Mouse (Mus musculus): Measurements from ENCODE around the gene Pabpn1l. TPM values are rescaled to one million over a fixed set of nuclear protein-coding genes. Genes with fewer than 3 reads are reported as not detected.

Gene Pabpn1l
- polyA plus RNA-seq, 1 experiment: not detected

GRCm38 (mm10) chr8:122654768-122655167, 32.2 kb upstream of the Pabpn1l start:
- H3K27me3 ChIP-seq (ENCODE audit: control insufficient read depth): no peaks in the 10 kb centered on the region
- peaks cover 11% of the 10 kb centered on the region for H3K4me1 ChIP-seq (ENCODE audit: control insufficient read depth)
- no peaks in the 10 kb centered on the region for H3K9me3 ChIP-seq (ENCODE audit: control insufficient read depth, low read length)
- H3K36me3 ChIP-seq (ENCODE audit: control insufficient read depth): peaks cover 30% of the 10 kb centered on the region
- TF ChIP-seq TAL1 (IDR thresholded peaks at IDR 0.05; ENCODE audit: low read length) (no peak), GATA1 (IDR thresholded peaks at IDR 0.05; ENCODE audit: low read length) (no peak)
- H3K4me3 ChIP-seq (replicated peaks): no peak overlapping the region

- H3K4me1 ChIP-seq (ENCODE audit: control insufficient read depth): peaks cover 6% of the 10 kb centered on the region
- peaks cover 41% of the 10 kb centered on the region for H3K36me3 ChIP-seq (ENCODE audit: control insufficient read depth)
- no peaks in the 10 kb centered on the region for H3K27me3 ChIP-seq (ENCODE audit: control insufficient read depth)
- TF ChIP-seq GATA1 (IDR thresholded peaks at IDR 0.05; ENCODE audit: low read length) (no peak), TAL1 (IDR thresholded peaks at IDR 0.05; ENCODE audit: low read length) (no peak)
- H3K9me3 ChIP-seq (ENCODE audit: control insufficient read depth, low read length): no peaks in the 10 kb centered on the region
- H3K4me3 ChIP-seq (replicated peaks): no peak overlapping the region
Observed at GRCm38 (mm10) chr8:122652643-122653042, 30.1 kb upstream of the Pabpn1l start.

- H3K4me1 ChIP-seq (ENCODE audit: control insufficient read depth): peaks cover 5% of the 10 kb centered on the region
- peaks cover 51% of the 10 kb centered on the region for H3K36me3 ChIP-seq (ENCODE audit: control insufficient read depth)
- no peaks in the 10 kb centered on the region for H3K27me3 ChIP-seq (ENCODE audit: control insufficient read depth)
- TF ChIP-seq GATA1 (IDR thresholded peaks at IDR 0.05; ENCODE audit: low read length): no peak
- no peak for TF ChIP-seq TAL1 (IDR thresholded peaks at IDR 0.05; ENCODE audit: low read length)
- H3K4me3 ChIP-seq (replicated peaks): no peak overlapping the region
- no peaks in the 10 kb centered on the region for H3K9me3 ChIP-seq (ENCODE audit: control insufficient read depth, low read length)
Observed at GRCm38 (mm10) chr8:122651326-122651921, 28.9 kb upstream of the Pabpn1l start.

GRCm38 (mm10) chr8:122648192-122648970, 25.8 kb upstream of the Pabpn1l start:
- H3K4me1 ChIP-seq (ENCODE audit: control insufficient read depth): peaks cover 2% of the 10 kb centered on the region; the same call in 1 of the 2 replicates

GRCm38 (mm10) chr8:122646337-122646736, 23.8 kb upstream of the Pabpn1l start:
- no peaks in the 10 kb centered on the region for H3K4me1 ChIP-seq (ENCODE audit: control insufficient read depth)

More at GRCm38 (mm10) chr8:122648192-122648970, 25.8 kb upstream of the Pabpn1l start:
- peaks cover 77% of the 10 kb centered on the region for H3K36me3 ChIP-seq (ENCODE audit: control insufficient read depth)
- H3K9me3 ChIP-seq (ENCODE audit: control insufficient read depth, low read length): no peaks in the 10 kb centered on the region
- no peak overlapping the region for H3K4me3 ChIP-seq (replicated peaks)
- H3K27me3 ChIP-seq (ENCODE audit: control insufficient read depth): no peaks in the 10 kb centered on the region
- TF ChIP-seq TAL1 (IDR thresholded peaks at IDR 0.05; ENCODE audit: low read length) (no peak), GATA1 (IDR thresholded peaks at IDR 0.05; ENCODE audit: low read length) (no peak)

GRCm38 (mm10) chr8:122644175-122644954, 21.8 kb upstream of the Pabpn1l start:
- peaks cover 94% of the 10 kb centered on the region for H3K36me3 ChIP-seq (ENCODE audit: control insufficient read depth)
- no peak for TF ChIP-seq TAL1 (IDR thresholded peaks at IDR 0.05; ENCODE audit: low read length)
- no peak for TF ChIP-seq GATA1 (IDR thresholded peaks at IDR 0.05; ENCODE audit: low read length)
- H3K9me3 ChIP-seq (ENCODE audit: control insufficient read depth, low read length): no peaks in the 10 kb centered on the region
- no peak overlapping the region for H3K4me3 ChIP-seq (replicated peaks)
- H3K4me1 ChIP-seq (ENCODE audit: control insufficient read depth): peaks cover 4% of the 10 kb centered on the region
- H3K27me3 ChIP-seq (ENCODE audit: control insufficient read depth): no peaks in the 10 kb centered on the region

More at GRCm38 (mm10) chr8:122646337-122646736, 23.8 kb upstream of the Pabpn1l start:
- Histone ChIP-seq H3K27me3 (ENCODE audit: control insufficient read depth) (no peaks in the 10 kb centered on the region), H3K4me3 (replicated peaks) (no peak overlapping the region), H3K36me3 (ENCODE audit: control insufficient read depth) (peaks cover 90% of the 10 kb centered on the region), H3K9me3 (ENCODE audit: control insufficient read depth, low read length) (no peaks in the 10 kb centered on the region)
- TF ChIP-seq TAL1 (IDR thresholded peaks at IDR 0.05; ENCODE audit: low read length): no peak
- no peak for TF ChIP-seq GATA1 (IDR thresholded peaks at IDR 0.05; ENCODE audit: low read length)

- H3K27me3 ChIP-seq (ENCODE audit: control insufficient read depth): no peaks in the 10 kb centered on the region
- peaks cover 19% of the 10 kb centered on the region for H3K4me1 ChIP-seq (ENCODE audit: control insufficient read depth)
- no peak overlapping the region for H3K4me3 ChIP-seq (replicated peaks)
- peaks cover 97% of the 10 kb centered on the region for H3K36me3 ChIP-seq (ENCODE audit: control insufficient read depth)
- H3K9me3 ChIP-seq (ENCODE audit: control insufficient read depth, low read length): no peaks in the 10 kb centered on the region
- TF ChIP-seq GATA1 (IDR thresholded peaks at IDR 0.05; ENCODE audit: low read length) (no peak), TAL1 (IDR thresholded peaks at IDR 0.05; ENCODE audit: low read length) (no peak)
Observed at GRCm38 (mm10) chr8:122642071-122642470, 19.5 kb upstream of the Pabpn1l start.

GRCm38 (mm10) chr8:122641406-122641805, 18.9 kb upstream of the Pabpn1l start:
- Histone ChIP-seq H3K9me3 (ENCODE audit: control insufficient read depth, low read length) (no peaks in the 10 kb centered on the region), H3K27me3 (ENCODE audit: control insufficient read depth) (no peaks in the 10 kb centered on the region), H3K4me3 (replicated peaks) (no peak overlapping the region), H3K4me1 (ENCODE audit: control insufficient read depth) (peaks cover 26% of the 10 kb centered on the region), H3K36me3 (ENCODE audit: control insufficient read depth) (peaks cover 97% of the 10 kb centered on the region)
- no peak for TF ChIP-seq TAL1 (IDR thresholded peaks at IDR 0.05; ENCODE audit: low read length)
- TF ChIP-seq GATA1 (IDR thresholded peaks at IDR 0.05; ENCODE audit: low read length): no peak

GRCm38 (mm10) chr8:122640825-122641224, 18.3 kb upstream of the Pabpn1l start:
- H3K4me1 ChIP-seq (ENCODE audit: control insufficient read depth): peaks cover 31% of the 10 kb centered on the region
- no peaks in the 10 kb centered on the region for H3K9me3 ChIP-seq (ENCODE audit: control insufficient read depth, low read length)
- H3K36me3 ChIP-seq (ENCODE audit: control insufficient read depth): peaks cover 94% of the 10 kb centered on the region
- no peak for TF ChIP-seq TAL1 (IDR thresholded peaks at IDR 0.05; ENCODE audit: low read length)
- no peak overlapping the region for H3K4me3 ChIP-seq (replicated peaks)
- H3K27me3 ChIP-seq (ENCODE audit: control insufficient read depth): no peaks in the 10 kb centered on the region

Data from erythroblast, embryonic 14.5 days (primary cell).